Mouse (Mus musculus) lung, postnatal 10 days (tissue): ENCODE measurements around the gene Six1.
A peak's percentile ranks its signal among the peaks of the same experiment; 100 is the strongest.
"Not testable (repeated sequence)": the region's sequence is repeated elsewhere in the genome, so short reads cannot be mapped to it uniquely, and the experiment has no call there.

Experiments
- DNase-seq: peaks from one replicate; pipeline ENCODE4 v3.0.0; 2021

Gene Six1

DNA sequence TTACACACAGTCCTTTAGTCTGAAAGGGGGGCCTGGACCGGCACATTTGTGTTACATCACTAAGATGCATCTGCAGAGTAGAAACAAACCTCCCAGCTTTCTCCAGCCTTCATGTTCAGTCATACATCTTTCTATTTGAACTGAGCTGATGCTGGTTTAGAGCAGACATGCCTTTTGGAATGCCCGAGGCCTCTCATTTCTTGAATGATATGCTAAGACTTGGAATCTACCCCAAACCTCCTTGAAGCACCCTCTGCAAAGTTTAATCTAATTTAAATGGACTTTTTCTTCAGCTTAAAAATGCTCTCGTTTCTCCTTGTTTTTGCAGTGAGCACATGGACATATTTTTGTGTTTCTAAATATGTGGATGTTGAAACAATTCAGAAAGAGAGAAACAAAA is 21.0 kb downstream of the Six1 start:
- no peak for DNase-seq

DNA sequence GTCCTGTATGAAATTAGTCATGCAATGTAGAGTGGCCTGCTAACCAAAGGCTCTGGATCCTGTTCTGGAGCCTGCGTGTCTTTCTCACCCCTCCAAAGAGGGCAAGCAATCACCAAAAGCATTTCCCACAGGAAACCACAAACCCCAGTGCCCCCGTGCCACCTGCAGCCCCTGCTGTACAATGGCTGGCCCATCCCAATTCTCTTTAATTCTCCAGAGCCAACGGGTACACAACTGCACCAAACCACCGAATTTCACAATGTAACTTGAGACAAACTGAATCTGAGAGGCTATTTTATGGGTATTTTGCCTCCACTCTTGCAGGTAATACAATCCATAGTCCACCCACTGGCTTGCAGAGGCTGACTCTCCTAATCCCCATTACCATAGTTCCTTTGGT is 22.4 kb downstream of the Six1 start:
- no peak for DNase-seq

DNA sequence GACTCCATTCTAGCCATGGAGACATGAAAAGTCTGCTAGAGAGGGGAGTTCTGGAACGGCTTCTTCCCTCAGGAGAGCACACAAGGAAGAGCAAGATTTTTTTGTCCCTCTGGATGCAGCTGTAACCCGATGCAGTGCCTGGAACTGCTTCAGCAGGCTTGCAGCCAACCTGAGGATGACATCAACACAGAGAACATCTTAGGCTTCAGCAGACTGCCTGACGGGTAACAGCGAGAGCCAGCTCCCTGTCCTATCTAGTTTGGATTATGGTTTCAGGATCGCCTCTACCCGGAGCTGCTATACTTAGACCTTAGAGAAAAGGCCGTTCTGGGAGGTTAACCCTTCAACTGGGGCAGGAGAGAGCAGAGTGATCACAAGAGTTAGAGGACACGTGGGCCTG is 28.2 kb downstream of the Six1 start:
- DNase-seq = peak; percentile 79

DNA sequence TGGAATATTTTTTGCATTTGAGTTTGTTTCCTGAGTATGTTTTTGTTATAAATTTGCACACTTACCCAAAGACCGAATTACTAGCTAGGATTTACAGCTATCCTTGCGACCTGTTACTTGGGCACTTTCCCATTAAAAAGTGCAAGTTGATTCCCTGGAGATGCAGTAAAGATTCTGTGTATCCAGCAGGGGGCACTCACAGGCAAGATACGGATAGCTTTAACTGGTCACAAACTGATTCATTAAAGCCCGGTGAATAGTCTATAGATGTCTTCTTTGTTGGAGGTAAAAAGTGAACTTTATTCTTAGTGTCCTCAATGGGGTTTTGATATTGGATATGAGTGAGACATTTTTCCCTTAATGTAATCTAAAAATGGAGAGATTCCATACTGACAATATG is 32.7 kb downstream of the Six1 start:
- peak; percentile 85 for DNase-seq

DNA sequence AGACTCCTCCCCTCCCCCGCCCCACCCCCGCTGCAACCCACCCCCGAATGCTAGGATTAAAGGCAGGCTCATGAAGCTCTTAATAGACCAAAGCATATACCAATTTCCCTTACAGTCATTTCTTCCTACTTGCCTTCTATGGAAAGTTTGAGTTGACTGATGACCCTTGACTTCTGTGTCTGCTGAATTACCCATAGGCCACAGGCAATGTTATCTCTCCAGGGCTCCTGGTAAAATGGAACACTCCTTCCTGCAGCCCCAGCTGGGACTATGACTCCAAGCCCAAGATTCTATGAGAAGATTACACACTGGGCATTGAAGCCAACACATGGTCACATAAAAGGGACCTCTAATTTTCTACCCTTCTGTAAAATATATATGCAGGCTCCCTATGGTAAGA is 33.3 kb downstream of the Six1 start:
- DNase-seq = no peak

DNA sequence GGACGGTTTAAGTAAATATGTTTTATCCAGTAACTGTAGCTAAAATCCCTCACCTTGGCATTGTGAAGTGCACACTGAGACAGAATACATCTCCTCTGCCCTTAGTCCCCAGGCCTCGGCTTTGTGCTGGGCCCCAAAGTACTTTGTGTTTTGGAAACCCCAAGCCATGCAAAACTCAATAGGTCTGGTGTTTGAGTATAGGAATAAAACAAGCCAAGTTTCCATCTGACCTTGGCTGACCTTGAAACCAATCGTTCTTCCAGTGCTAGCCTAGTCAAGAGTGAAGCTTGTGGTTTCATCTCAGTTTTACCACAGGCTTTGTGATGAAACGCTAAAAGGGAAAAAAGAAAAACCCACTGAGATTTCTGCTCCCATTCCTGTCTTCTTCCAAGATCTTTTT is 34.8 kb downstream of the Six1 start:
- no peak for DNase-seq

DNA sequence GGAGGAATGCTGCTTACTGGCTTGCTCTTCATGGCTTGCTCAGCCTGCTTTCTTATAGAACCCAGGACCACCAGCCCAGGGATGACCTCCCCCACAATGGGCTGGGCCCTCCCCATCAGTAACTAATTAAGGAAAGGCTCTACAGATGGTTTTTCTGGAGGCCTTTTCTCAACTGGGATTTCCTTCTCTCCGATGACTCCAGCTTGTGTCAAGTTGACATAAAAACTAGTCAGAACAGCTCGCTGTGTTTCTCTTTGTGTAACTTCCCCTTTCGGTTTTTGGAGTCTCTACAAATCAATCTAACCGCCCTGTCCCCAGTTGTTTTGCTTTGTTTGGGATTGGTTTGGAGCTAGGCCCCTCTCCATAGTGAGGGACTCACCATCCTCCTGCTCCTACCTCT is 37.5 kb downstream of the Six1 start:
- no peak for DNase-seq

DNA sequence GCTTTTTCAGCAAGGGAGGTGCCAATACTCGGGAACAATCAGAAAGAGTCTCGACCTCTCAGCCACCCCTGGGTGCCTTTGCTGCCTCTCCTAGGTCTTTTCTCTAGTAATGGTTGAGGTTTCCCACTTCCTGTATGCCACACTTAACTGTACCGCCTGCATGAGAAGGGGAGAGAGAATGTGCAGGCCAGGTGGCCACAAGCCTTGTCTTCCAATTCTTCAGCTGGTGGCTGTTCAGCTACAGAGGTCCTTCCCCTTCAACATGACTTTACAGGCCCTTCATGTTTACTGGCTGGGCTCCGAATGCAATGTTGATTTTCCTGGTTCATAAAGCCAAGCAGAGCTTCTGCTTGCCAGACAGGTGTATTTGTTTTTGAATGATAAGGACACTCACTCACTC is 39.4 kb downstream of the Six1 start:
- DNase-seq = no peak

DNA sequence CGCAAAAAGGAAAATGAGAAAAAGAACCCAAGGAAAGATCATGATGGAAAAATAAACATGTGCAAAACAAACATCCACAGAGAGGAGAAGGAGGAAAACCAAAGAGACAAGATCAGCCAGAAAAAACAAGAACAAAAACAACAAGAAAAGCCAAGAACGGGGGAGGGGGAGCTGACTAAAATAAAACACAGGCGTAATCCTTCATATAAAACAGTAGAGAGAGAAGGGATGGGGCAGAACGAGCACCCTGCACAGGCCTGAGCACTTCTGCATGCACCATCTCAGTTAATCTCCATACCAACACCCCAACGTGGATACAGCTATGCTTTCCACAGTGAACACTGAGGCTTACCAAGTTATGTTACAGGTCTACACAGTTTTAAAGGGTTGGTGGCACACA is 40.9 kb downstream of the Six1 start:
- DNase-seq = no peak

DNA sequence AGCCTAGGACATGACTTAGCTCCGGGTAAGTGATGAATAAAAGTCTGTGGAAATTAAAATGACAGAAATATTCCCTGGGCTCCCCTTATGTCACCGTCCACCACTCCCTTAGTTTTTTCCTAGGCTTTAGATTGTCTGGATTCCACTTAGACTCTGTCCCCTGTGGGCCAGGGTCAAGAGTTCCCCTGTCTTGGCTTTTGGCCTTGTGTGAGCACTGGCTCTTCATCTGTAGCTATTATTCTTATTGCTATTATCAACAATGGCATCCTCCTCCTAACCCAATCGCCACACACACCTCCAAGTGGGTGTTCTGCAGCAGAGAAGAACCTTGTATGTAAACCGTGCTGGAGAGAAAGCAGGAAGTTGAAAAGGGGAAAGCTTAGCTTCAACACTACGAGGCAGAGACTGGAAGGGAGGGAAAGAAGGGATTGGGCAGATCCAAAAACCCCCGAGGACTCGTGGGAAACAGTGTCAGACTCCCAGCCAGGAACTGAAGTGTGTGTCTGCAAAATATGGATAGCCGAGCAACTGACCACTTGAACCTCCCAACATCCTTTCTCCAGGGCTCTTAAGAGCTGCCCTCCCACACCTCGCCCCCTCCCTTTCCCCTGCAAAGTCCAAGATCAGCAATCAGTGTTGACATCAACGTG is 41.4 kb downstream of the Six1 start:
- no peak for DNase-seq

DNA sequence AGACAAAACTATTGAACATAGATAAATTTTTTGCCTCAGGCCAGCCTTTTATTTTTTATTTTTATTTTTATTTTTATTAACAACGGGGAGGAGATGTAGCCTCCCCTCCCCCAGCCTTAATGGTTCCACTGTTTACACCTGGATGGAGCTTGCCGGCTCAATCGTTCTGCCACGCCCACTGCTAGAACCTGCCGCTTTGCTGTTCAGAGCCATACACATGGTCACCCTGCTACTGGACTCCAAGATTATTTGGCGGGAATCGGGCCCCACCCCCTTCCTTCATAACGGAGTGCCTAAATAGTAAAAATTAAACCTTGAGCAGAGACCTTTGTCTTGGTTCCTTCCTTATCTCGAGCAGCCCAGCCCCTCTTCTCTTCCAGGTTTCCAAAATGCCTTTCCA is 50.8 kb downstream of the Six1 start:
- DNase-seq = not testable (repeated sequence)

DNA sequence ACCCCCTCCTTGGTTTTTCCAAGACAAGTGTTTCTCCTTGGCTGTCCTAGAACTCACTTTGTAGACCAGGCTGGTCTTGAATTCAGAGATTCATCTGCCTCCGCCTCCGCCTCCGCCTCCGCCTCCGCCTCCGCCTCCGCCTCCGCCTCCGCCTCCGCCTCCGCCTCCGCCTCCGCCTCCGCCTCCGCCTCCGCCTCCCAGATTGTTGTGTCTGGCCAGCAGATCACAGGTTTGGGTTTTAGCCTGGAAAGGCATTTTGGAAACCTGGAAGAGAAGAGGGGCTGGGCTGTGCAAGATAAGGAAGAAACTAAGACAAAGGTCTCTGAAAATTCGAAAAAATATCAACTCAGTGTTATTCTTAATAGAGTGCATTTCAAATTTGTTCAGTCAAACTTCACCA is 51.4 kb downstream of the Six1 start:
- peak; percentile 59 for DNase-seq

DNA sequence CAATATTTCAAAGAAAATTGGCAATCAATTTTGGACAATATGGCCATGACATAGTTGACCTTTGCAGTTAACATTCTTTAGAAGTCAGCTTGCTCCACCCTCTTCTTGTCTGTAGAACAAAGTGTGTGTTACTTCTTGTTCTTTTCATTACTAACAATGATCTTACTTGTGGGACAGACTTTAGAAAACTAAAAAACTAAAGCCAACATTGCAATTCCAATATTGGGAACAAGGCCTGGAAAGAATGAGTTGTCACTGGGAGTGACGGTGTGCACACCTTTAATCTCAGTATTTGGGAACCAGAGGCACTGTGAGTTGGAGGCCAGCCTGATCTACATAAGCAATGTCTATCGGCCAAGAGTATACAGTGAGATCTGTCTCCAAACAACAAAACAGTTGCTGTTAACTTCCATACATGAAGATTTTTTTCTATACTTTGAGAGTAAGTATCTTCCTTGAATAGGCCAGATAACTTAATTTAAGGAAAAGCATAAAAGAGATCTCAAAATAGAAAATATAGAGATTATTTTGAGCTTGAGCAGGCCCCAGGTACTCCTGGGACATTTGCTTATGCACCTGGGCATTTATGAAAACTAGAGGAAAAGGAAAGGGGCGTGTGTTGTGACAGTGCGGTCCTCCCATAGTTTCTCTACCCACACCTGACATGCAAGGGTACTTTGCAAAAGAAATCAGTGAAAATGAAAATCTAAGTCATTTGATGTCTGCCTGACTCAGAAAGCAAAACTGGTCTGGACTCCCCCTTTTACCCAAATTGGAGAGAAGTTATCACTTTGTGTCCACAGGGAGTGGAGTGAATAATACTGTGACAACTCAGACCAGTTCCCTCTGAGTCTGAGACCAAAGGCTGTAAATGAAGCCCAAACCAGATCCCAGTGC is 55.3 kb downstream of the Six1 start:
- no peak for DNase-seq

DNA sequence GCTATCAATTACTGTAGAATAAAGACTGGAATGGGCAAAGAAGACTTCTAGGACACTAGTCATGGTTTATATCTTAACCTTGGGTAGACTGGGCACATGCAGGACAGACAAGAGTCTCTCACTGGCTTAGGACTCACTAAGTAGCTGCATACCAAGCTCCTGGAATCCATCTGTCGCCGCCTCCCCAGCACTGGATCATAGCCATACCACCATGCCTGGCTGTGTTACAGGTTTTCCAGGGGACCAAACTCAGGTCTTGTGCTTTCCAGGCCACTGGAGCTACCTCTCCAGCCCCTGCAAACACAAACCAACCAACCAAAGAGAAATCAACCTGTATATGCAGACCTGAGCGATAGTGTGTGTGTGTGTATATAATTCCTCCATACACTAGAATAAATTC is 57.0 kb downstream of the Six1 start:
- DNase-seq = no peak
